Mouse (Mus musculus): ENCODE measurements around the gene Cdkl1. TPM values are rescaled to one million over a fixed set of nuclear protein-coding genes. Genes with fewer than 3 reads are reported as not detected.
A peak's percentile ranks its signal among the peaks of the same experiment; 100 is the strongest.

Gene Cdkl1
- polyA plus RNA-seq, 1 experiment from 2014 or later, result 5.6 TPM

DNA sequence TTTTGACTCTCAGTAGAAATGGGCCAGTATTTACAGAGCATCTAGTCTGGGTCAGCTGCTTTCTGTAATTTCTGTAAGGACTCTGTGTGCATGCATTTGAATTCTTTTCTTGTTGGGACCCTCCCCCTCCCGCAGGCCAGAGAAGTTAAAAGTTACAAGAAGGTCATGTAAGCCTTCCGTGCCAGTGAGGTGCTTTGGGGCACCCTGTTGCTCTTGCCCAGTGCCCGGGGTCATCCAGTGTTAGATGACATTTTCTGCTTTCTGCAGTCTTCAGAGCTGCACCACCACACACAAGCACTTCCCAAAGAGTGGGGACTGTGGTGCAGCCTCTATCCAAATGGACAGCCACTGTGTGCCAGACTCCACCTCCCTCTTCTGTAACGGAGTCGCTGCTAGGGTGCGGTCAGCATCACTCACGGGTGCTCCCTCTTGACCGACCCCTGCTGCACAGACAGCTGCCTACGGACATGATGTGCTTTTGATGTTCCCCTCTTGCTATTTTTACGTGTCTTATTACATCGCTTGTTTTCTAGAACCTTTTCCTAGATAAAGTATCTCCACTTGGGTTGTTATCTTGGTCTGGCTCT lies 16.4 kb upstream of the Cdkl1 start:
- no peak overlapping the region for H3K4me3 ChIP-seq
- no peak overlapping the region for H3K4me2 ChIP-seq (replicated peaks)
- 88% methylated on average over 11 of the region's 11 CpGs for WGBS
- H3K36me3 ChIP-seq, result peaks cover 45% of the 10 kb centered on the region
- no peaks in the 10 kb centered on the region for H3K27me3 ChIP-seq
- H3K4me1 ChIP-seq, result no peaks in the 10 kb centered on the region
- no peak for ATAC-seq (replicated peaks)
- H3K27ac ChIP-seq (replicated peaks), result no peak overlapping the region
- H3K9me3 ChIP-seq, result no peaks in the 10 kb centered on the region
- H3K9ac ChIP-seq (replicated peaks), result no peak overlapping the region

DNA sequence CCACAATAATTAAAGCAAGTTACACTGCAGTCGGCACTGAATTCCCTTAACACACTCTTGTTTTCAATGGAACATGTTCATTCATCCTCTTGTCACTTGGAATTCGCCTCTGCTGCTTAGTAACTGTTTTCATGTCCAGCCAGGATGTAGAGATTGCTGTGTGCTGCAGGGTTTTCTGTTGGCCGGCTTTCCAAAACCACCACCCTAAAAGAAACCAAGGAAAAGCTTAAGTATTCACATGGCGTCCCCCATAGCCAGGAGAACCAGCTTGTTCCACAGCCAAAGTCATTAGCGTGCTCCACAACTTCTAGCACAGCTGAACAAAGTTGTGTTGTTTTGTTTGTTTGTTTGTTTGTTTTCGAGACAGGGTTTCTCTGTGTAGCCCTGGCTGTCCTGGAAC lies 14.1 kb upstream of the Cdkl1 start:
- Histone ChIP-seq H3K9me3 (no peaks in the 10 kb centered on the region), H3K27me3 (no peaks in the 10 kb centered on the region), H3K9ac (replicated peaks) (no peak overlapping the region), H3K4me1 (no peaks in the 10 kb centered on the region), H3K27ac (replicated peaks) (no peak overlapping the region), H3K36me3 (peaks cover 41% of the 10 kb centered on the region), H3K4me2 (replicated peaks) (no peak overlapping the region), H3K4me3 (no peak overlapping the region)
- ATAC-seq (replicated peaks), result no peak
- WGBS, result 72% methylated on average over 6 of the region's 6 CpGs

DNA sequence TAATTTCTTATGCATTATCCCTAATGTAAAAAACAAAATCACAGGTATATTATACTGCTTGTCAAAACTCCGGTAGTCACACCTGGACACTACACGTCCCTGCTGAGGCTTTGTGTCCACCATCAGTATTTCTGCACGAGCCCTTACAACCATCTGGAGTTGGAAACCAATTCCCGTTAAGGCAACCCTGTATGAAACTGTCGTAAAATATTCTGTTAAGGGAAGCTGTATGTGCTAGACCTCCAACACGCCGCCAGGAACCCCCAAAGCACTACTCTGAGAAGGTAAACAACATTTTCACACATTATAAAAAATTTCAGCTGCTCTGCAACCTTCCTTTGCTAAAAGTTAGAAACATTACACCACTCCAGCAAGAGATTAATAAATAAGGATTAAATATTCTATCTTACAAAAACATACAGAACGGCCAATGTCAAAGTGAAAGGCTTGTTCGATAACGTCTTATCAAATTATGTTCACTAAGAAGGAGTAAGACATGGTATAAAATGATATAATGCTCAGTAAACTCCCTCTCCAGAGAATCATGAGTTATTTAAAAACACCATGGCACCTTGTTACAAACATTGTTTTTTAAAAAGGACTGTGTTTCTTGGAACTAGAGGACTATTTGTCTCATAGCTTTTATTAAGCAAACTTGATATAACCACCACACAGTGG lies 13.5 kb upstream of the Cdkl1 start:
- Histone ChIP-seq H3K36me3 (peaks cover 41% of the 10 kb centered on the region), H3K27ac (replicated peaks) (no peak overlapping the region), H3K27me3 (no peaks in the 10 kb centered on the region), H3K9ac (replicated peaks) (no peak overlapping the region), H3K4me1 (no peaks in the 10 kb centered on the region), H3K4me3 (no peak overlapping the region), H3K9me3 (no peaks in the 10 kb centered on the region), H3K4me2 (replicated peaks) (no peak overlapping the region)
- WGBS, result 93% methylated on average over 10 of the region's 10 CpGs
- no peak for ATAC-seq (replicated peaks)

DNA sequence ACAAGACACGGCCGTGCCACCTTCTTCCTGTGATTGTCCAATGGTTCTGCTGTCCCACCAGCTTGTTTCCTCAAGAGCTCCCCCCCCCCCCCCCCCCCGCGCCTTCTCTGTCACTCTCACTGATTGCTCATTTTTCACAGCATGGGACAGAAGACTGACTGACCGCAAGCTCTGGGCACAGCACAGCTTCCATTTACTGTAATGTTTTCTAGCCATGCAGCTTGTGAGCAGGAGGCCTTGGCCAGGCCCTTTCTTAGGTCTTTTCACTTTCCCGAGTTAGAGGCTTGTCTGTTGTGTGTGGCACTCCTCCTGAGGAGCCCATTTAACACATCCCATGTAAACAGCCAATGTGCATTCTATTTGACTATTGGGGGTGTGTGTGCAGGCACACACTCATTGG lies 12.1 kb upstream of the Cdkl1 start:
- no peak overlapping the region for H3K4me3 ChIP-seq
- H3K9me3 ChIP-seq, result no peaks in the 10 kb centered on the region
- no peak overlapping the region for H3K4me2 ChIP-seq (replicated peaks)
- ATAC-seq (replicated peaks), result no peak
- WGBS, result 84% methylated on average over 4 of the region's 6 CpGs
- no peaks in the 10 kb centered on the region for H3K27me3 ChIP-seq
- H3K36me3 ChIP-seq, result peaks cover 37% of the 10 kb centered on the region
- no peaks in the 10 kb centered on the region for H3K4me1 ChIP-seq
- H3K27ac ChIP-seq (replicated peaks), result no peak overlapping the region
- H3K9ac ChIP-seq (replicated peaks), result no peak overlapping the region

DNA sequence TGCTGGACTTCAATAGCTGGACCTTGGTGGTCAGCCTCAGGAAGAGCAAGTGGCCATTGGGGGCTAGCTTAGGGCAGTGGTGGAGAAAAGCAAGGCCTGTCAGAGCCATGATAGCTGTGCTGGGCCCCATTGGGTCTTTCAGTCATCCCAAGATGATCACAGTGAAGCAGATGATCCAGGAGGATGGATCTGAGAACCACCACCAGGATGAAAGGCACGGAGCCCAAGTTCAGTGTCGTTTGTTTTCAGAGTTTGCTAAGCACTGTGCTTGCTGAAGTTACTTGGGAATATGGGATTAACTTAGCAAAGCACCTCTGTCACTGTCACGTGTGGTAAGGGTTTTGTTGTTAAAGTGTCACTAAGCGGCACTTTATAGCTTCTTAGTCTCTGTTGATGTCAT lies 9.5 kb upstream of the Cdkl1 start:
- no peak overlapping the region for H3K9ac ChIP-seq (replicated peaks)
- peaks cover 17% of the 10 kb centered on the region; the same call in 1 of the 2 replicates for H3K36me3 ChIP-seq
- no peak overlapping the region for H3K4me3 ChIP-seq
- no peak overlapping the region for H3K27ac ChIP-seq (replicated peaks)
- no peaks in the 10 kb centered on the region for H3K9me3 ChIP-seq
- H3K27me3 ChIP-seq, result no peaks in the 10 kb centered on the region
- WGBS, result 90% methylated on average over 4 of the region's 4 CpGs
- H3K4me1 ChIP-seq, result no peaks in the 10 kb centered on the region
- no peak for ATAC-seq (replicated peaks)
- H3K4me2 ChIP-seq (replicated peaks), result no peak overlapping the region

DNA sequence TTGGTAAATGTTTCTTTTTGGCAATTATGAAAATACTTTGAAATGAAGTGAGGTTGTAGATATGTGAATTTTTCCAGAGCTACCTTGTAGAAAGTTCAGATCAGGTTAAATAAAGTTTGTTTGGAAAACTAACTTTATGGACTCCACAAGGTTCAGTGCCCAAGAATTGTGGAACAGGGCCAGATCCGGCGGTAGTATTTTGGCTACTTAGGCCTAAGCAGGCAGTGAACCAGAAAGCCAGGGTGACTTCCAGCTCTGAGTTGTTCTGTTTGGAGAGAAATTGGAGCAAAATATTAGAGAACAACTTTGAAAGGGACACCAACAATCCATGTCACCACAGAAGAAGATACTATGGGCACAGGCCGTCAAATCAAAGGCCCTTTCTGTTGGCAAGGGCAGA lies 5.2 kb upstream of the Cdkl1 start:
- peaks cover 4% of the 10 kb centered on the region; the same call in 1 of the 2 replicates for H3K4me1 ChIP-seq
- H3K27ac ChIP-seq (replicated peaks), result no peak overlapping the region
- no peaks in the 10 kb centered on the region for H3K9me3 ChIP-seq
- H3K9ac ChIP-seq (replicated peaks), result no peak overlapping the region
- no peaks in the 10 kb centered on the region for H3K27me3 ChIP-seq
- no peaks in the 10 kb centered on the region for H3K36me3 ChIP-seq
- no peak overlapping the region for H3K4me2 ChIP-seq (replicated peaks)
- H3K4me3 ChIP-seq, result no peak overlapping the region
- no peak for ATAC-seq (replicated peaks)
- WGBS, result 86% methylated on average over 3 of the region's 3 CpGs

DNA sequence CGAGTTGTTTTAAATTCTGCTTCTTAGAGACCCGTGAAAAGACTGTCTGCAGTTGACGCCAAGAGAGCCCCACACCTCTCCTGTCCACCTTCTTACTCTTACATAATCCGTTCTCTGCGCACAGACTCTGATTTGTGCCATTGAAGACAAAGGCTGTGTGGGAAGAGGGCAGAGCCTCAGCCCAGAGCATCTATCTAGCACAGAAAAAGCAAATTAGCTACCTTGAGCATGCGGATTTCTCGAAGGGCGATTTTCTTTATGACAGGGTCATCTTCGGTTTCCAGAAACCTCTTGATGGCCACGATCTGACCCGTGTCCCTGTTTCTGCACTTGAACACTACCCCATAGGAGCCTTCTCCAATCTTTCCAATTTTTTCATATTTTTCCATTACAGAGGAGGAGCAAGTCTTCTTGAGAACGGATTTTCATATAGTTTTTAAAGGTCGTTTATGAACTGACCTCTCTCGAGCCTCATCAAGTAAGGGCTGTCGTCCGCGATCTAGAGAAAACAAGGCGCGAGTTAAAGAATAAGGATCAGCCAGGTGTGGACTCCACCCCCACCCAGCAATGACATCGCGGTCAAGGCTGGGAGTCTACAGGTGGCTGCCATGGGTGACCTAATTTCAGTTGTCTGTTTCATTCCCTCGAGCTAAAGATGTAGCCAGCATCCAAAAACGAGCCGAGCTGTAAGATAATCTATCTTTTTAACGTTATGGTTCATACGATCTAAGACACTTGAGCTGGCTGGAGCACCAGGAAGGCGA lies 1.1 kb downstream of the Cdkl1 start:
- H3K4me1 ChIP-seq, result peaks cover 17% of the 10 kb centered on the region
- peak overlapping the region; percentile 54 for H3K4me3 ChIP-seq
- WGBS, result 26% methylated on average over 27 of the region's 27 CpGs
- H3K27ac ChIP-seq (replicated peaks), result no peak overlapping the region
- H3K9me3 ChIP-seq, result no peaks in the 10 kb centered on the region
- peak overlapping the region; percentile 96 for H3K4me2 ChIP-seq (replicated peaks)
- no peaks in the 10 kb centered on the region for H3K36me3 ChIP-seq
- peak overlapping the region; percentile 59 for H3K9ac ChIP-seq (replicated peaks)
- 0 out of 2 replicates have a peak, but pooled peaks cover 5% of the 10 kb centered on the region for H3K27me3 ChIP-seq
- peak; percentile 11 for ATAC-seq (replicated peaks)

DNA sequence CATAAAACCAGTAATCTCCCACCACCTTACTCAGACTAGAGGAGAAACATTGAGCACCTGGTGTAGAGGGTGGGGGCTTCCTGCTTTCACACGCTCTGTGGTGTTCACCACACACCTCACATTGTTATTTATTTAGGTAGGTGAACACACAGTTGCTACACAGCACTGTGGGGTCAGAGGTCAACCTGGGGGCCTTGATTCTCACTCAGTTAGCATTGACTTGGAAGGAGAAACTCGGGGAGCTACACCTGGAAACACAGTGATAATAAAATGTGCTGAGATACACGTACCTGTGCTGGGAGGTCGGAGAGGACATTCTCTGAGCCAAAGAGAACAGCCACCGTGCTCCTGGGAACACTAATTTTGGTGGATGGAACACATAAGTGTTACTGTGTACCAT lies 2.7 kb downstream of the Cdkl1 start:
- Histone ChIP-seq H3K9ac (replicated peaks) (no peak overlapping the region), H3K4me2 (replicated peaks) (no peak overlapping the region), H3K36me3 (no peaks in the 10 kb centered on the region), H3K9me3 (no peaks in the 10 kb centered on the region), H3K27ac (replicated peaks) (no peak overlapping the region), H3K4me3 (no peak overlapping the region), H3K27me3 (0 out of 2 replicates have a peak, but pooled peaks cover 5% of the 10 kb centered on the region), H3K4me1 (peaks cover 17% of the 10 kb centered on the region)
- 85% methylated on average over 5 of the region's 5 CpGs for WGBS
- no peak for ATAC-seq (replicated peaks)

DNA sequence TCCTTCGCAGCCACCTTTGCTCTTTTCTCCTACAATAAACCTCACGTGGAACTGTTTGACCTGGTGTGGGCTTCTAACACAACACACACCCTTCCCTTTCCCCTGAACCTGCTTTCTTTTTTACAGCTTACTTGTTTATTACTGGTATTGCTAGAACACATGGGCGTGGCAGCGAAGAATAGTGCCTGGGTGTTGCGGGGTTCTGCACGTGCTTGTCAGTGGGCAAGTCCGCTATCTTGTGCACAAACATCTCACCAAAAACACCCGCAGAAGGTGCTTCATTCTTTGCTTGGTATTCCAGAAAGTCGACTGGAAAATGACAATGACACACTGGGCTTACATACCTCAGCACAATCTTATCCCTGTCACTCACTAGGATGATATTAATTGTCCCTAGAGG lies 5.6 kb downstream of the Cdkl1 start:
- no peak for ATAC-seq (replicated peaks)
- WGBS, result 88% methylated on average over 9 of the region's 9 CpGs

DNA sequence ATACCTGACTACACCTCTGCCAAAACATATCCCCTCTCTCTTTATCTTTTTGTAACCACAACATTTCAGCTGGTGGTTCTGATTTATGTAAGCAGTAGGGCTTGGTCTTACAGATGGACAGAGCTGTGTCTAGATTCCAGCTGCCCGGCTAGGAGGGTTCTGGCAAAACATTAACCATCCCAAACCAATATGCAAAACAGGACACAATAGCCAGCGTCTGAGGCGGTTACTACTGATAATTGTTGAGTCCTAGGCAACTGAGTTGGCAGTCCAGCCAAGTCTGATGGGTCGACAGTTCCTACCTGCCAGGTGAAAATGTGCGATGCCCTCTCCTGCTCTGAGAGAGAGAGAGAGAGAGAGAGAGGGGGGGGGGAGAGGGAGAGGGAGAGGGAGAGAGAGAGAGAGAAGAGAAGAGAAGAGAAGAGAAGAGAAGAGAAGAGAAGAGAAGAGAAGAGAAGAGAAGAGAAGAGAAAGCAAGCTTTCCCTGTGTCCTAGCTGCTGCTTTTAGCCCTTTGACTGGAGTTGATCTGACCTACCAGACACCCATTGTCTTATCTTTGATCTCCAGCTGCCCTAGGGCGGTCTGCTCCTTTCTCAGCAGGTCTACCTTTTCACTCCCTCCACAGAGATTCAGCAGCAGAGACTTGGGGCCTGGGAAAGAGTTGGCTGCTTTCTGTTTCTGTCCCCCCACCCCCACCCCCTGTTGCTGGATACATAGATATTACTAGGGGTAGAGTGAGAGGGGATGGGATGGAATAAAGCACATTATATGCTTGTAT lies 7.6 kb downstream of the Cdkl1 start:
- no peak overlapping the region for H3K9ac ChIP-seq (replicated peaks)
- no peak for ATAC-seq (replicated peaks)
- H3K9me3 ChIP-seq, result no peaks in the 10 kb centered on the region
- no peak overlapping the region for H3K4me2 ChIP-seq (replicated peaks)
- no peak overlapping the region for H3K27ac ChIP-seq (replicated peaks)
- H3K4me3 ChIP-seq, result no peak overlapping the region
- WGBS, result 60% methylated on average over 6 of the region's 6 CpGs
- H3K4me1 ChIP-seq, result no peaks in the 10 kb centered on the region
- H3K27me3 ChIP-seq, result no peaks in the 10 kb centered on the region
- H3K36me3 ChIP-seq, result no peaks in the 10 kb centered on the region

More for the DNA sequence above, 5.6 kb downstream of the Cdkl1 start:
- no peak overlapping the region for H3K4me2 ChIP-seq (replicated peaks)
- no peak overlapping the region for H3K4me3 ChIP-seq
- H3K36me3 ChIP-seq, result no peaks in the 10 kb centered on the region
- 0 out of 2 replicates have a peak, but pooled peaks cover 5% of the 10 kb centered on the region for H3K27me3 ChIP-seq
- H3K4me1 ChIP-seq, result peaks cover 5% of the 10 kb centered on the region
- no peak overlapping the region for H3K27ac ChIP-seq (replicated peaks)
- H3K9me3 ChIP-seq, result no peaks in the 10 kb centered on the region
- H3K9ac ChIP-seq (replicated peaks), result no peak overlapping the region

DNA sequence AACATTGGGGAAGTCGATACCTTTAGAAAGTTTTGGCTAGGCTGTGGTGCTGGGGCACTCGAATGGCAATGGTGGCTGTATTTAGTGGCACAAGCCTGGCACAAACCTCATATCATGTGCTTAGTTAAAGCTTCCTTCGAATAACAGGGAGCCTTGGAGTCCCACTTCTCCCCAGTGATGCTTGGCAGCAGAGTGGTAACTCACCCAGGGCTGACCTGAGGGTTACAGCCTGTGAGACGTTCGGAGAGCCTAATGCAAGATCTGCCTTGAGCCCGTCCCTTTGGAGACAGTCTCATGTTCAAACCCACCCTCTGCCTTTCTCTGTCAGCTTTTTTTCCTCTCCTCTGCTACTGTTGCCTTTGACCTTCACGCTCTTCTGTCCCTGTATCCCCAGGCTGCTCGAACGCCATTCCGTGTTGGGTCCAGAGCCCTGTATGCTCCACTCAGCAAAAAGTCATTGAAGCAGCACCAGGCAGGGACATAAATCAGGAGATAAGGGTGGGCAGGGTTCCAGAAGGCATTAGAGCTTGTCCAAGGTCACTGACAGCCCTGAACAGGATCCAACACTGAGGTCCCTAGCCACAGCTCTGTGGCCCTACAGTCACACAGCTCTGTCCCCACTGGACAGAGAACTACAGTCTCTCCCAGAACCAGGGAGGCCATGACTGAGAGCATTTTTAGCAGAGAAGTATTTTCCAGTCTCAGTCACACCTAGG lies 9.0 kb downstream of the Cdkl1 start:
- Histone ChIP-seq H3K9ac (replicated peaks) (no peak overlapping the region), H3K27ac (replicated peaks) (no peak overlapping the region), H3K4me1 (no peaks in the 10 kb centered on the region), H3K4me3 (no peak overlapping the region), H3K9me3 (no peaks in the 10 kb centered on the region), H3K27me3 (no peaks in the 10 kb centered on the region), H3K36me3 (no peaks in the 10 kb centered on the region), H3K4me2 (replicated peaks) (no peak overlapping the region)
- no peak for ATAC-seq (replicated peaks)
- WGBS, result 84% methylated on average over 10 of the region's 10 CpGs
